Mouse (Mus musculus) kidney, embryonic 16.5 days (tissue): Measurements from ENCODE around the gene Agmat. TPM values are rescaled to one million over a fixed set of nuclear protein-coding genes. Genes with fewer than 3 reads are reported as not detected.

Experiments
- ATAC-seq: fragments of 200-750 bp; cut with Nextera tagmentation; 2 replicates; pipeline ENCODE4 v1.8.0; 2017; ENCODE audit warnings: moderate TSS enrichment; ENCODE audit not compliant: low FRiP score, low TSS enrichment
- H3K27ac ChIP-seq: fragments of 300-500 bp; sonication (generic); 2 replicates; pipeline ENCODE4 v1.5.1; 2014; ENCODE audit warnings: low read length
- H3K27me3 ChIP-seq: fragments of 300-500 bp; sonication (generic); 2 replicates; pipeline ENCODE4 v1.6.1; 2014; ENCODE audit warnings: low read length, control low read depth, mixed read lengths; ENCODE audit not compliant: insufficient read depth
- H3K36me3 ChIP-seq: fragments of 300-500 bp; sonication (generic); 2 replicates; pipeline ENCODE4 v1.6.1; 2014; ENCODE audit warnings: low read length, control low read depth, mixed read lengths; ENCODE audit not compliant: insufficient read depth
- H3K4me1 ChIP-seq: fragments of 300-500 bp; sonication (generic); 2 replicates; pipeline ENCODE4 v1.6.1; 2014; ENCODE audit warnings: low read length, control low read depth, mixed read lengths; ENCODE audit not compliant: insufficient read depth
- H3K4me2 ChIP-seq: fragments of 300-500 bp; sonication (generic); replicated peaks from 2 replicates; pipeline ENCODE4 v1.6.1; 2014; ENCODE audit warnings: low read depth, low read length
- H3K4me3 ChIP-seq: fragments of 300-500 bp; sonication (generic); 2 replicates; pipeline ENCODE4 v1.5.1; 2014; ENCODE audit warnings: mild to moderate bottlenecking, low read length
- H3K9ac ChIP-seq: fragments of 300-500 bp; sonication (generic); replicated peaks from 2 replicates; pipeline ENCODE4 v1.6.1; 2014; ENCODE audit warnings: low read length
- H3K9me3 ChIP-seq: fragments of 300-500 bp; sonication (generic); 2 replicates; pipeline ENCODE4 v1.6.1; 2016; ENCODE audit warnings: low read length, control low read depth
- WGBS: fragments of 180-500 bp; shearing (Covaris S2); extraction: QIAGEN DNeasy Blood & Tissue Kit; methylation state at CpG from one replicate; pipeline ENCODE4 v1.1.7; 2014; 5-methylcytosine and 5-hydroxymethylcytosine counted together
- polyA plus RNA-seq: library from polyadenylated mRNA; unstranded; fragments of >200 nt; fragmentation: Nextera tagmentation; extraction: Ambion mirVana; gene quantifications from 2 replicates; pipeline ENCODE4 v1.2.1, GENCODE M21; 2015

Agmat gene
- polyA plus RNA-seq, 1 experiment from 2014 or later = 1.7 TPM

DNA sequence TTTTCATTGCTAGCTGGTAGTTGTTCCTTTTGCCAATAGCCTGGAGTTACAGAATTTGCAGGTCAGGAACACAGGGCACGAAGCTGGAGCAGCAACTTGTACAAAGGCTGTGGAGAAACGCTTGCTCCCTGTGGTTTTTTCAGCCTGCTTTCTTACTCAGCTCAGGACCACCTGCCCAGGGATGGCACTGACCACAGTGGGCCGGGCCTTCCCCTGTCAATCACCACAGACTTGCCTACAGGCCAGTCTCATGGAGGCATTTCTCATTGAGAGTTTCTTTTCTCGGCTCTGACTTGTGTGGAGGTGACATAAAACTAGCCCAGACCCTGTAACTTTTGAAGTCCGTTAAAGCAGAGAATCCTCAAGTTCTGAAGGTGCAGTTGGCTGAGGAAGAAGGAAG, 51.1 kb downstream of the Agmat start:
- Histone ChIP-seq H3K9ac (no peak overlapping the region), H3K27ac (no peak overlapping the region), H3K27me3 (no peaks in the 10 kb centered on the region), H3K4me2 (no peak overlapping the region), H3K9me3 (no peaks in the 10 kb centered on the region), H3K4me3 (no peak overlapping the region), H3K36me3 (peaks cover 10% of the 10 kb centered on the region; the same call in 1 of the 2 replicates), H3K4me1 (peaks cover 20% of the 10 kb centered on the region)
- ATAC-seq = no peak
- 92% methylated on average over 5 of the region's 5 CpGs for WGBS

DNA sequence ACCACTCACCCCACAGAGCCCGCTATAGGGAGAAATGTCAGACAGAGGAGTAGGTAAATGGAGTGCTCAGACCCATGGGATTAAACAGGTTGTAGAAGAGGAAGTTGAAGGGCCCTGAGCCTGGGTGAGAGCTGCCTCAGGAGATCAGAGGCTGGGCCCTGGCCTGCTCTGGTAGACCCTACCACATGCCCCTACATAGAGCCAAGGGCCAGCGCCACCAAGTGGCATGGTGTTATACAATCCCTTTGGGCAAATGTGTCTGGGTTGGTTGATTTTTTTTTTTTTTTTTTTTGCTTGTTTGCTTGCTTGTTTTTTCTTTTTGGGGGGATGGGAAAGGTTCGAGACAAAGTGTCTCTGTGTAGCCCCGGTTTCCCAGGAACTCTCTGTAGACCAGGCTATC, 57.6 kb downstream of the Agmat start:
- Histone ChIP-seq H3K9ac (no peak overlapping the region), H3K9me3 (no peaks in the 10 kb centered on the region), H3K27ac (no peak overlapping the region), H3K4me2 (no peak overlapping the region), H3K36me3 (peaks cover 62% of the 10 kb centered on the region), H3K27me3 (no peaks in the 10 kb centered on the region), H3K4me1 (no peaks in the 10 kb centered on the region), H3K4me3 (no peak overlapping the region)
- no peak for ATAC-seq
- WGBS = 92% methylated on average over 4 of the region's 4 CpGs

DNA sequence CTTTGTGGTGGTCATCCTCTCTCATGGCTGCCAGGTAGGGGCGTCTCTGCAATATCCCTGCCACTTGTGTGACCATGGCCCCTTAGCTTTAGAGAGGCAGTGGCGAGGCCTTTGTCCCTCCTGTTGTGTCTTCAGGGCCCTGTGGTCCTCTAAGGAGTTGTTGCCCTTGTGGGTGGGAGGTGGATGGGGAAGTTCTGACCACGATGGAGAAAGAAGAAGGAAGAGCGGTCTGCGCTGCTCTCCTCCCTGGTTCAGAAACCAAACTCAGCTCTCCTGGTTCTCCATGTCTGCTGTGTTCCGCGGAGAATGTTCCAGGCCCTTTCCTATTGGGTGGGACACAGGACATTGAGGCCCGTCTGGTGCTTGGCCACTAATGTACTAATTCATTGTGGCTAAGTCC, 59.4 kb downstream of the Agmat start:
- no peaks in the 10 kb centered on the region for H3K27me3 ChIP-seq
- H3K9me3 ChIP-seq = no peaks in the 10 kb centered on the region
- no peaks in the 10 kb centered on the region for H3K4me1 ChIP-seq
- H3K4me2 ChIP-seq = no peak overlapping the region
- H3K27ac ChIP-seq = no peak overlapping the region
- no peak for ATAC-seq
- 97% methylated on average over 8 of the region's 8 CpGs for WGBS
- peaks cover 73% of the 10 kb centered on the region for H3K36me3 ChIP-seq
- no peak overlapping the region for H3K4me3 ChIP-seq
- no peak overlapping the region for H3K9ac ChIP-seq

Other genes with a start within 250 kb of the Agmat start
- 9.3 and 10.5 TPM in 2 replicates for gene Spen, start 208.1 kb upstream of the Agmat start, polyA plus RNA-seq
- 76.4 and 85.2 TPM in 2 replicates for gene Fblim1, start 140.6 kb upstream of the Agmat start, polyA plus RNA-seq
- 4.3 and 5.4 TPM in 2 replicates for gene Tmem82, start 128.0 kb upstream of the Agmat start, polyA plus RNA-seq
- 0.54 and 0.69 TPM in 2 replicates for gene Slc25a34, start 122.9 kb upstream of the Agmat start, polyA plus RNA-seq
- gene Plekhm2, start 81.8 kb upstream of the Agmat start, polyA plus RNA-seq = 6.4 TPM in 2 replicates
- 0.62 TPM in 1 of 2 replicates, not detected in the other for gene Rsc1a1, start 61.1 kb upstream of the Agmat start, polyA plus RNA-seq
- gene Ddi2, start 23.3 kb upstream of the Agmat start, polyA plus RNA-seq = 19.1 and 20.9 TPM in 2 replicates
- 5.4 and 5.8 TPM in 2 replicates for gene Dnajc16, start 44.3 kb downstream of the Agmat start, polyA plus RNA-seq
- gene Casp9, start 46.9 kb downstream of the Agmat start, polyA plus RNA-seq = 30.2 and 31.8 TPM in 2 replicates
- 0.17 TPM in 1 of 2 replicates, not detected in the other for gene Cela2a, start 79.5 kb downstream of the Agmat start, polyA plus RNA-seq
- not detected in 2 replicates for gene Ctrc, start 99.7 kb downstream of the Agmat start, polyA plus RNA-seq
- gene Efhd2, start 128.2 kb downstream of the Agmat start, polyA plus RNA-seq = 58.5 and 62.4 TPM in 2 replicates